Mouse (Mus musculus): ENCODE measurements around the gene Ppfia4.

DNA sequence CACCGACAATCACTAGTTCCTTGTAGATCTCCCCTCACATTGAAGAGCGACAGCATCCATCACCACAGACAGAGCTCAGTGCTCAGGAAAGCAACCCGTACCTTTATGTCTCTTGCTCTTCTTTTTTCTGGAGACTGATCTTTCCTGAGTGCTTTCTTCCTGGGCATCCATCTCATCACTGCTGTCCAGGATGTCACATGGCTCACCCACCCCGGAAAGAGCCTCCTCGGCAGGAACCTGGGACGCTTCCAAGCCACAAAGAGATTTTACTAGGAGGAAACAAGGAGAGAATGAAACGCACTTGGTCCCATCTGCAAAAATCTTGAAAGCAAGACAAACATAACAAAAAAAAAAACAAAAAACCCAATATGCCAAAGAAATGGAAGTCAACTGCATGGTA lies 27.9 kb upstream of the Ppfia4 start:
- TF ChIP-seq EP300 (IDR thresholded peaks at IDR 0.05; ENCODE audit: low read length) (no peak), MAX (IDR thresholded peaks at IDR 0.05; ENCODE audit: low read length) (no peak), ZNF384 (IDR thresholded peaks at IDR 0.05; ENCODE audit: low read depth, low read length) (no peak), CTCF (conservative IDR thresholded peaks at IDR 0.05 in 1 of 2, IDR thresholded peaks at IDR 0.05 in 1 of 2; ENCODE audit: low read depth in 2 of 2, low read length in 2 of 2) (no peak), HCFC1 (IDR thresholded peaks at IDR 0.05; ENCODE audit: low read depth, low read length) (no peak), RAD21 (IDR thresholded peaks at IDR 0.05; ENCODE audit: low read depth, low read length) (no peak), POLR2A (IDR thresholded peaks at IDR 0.05; ENCODE audit: low read depth, low read length) (no peak), POLR2AphosphoS2 (IDR thresholded peaks at IDR 0.05; ENCODE audit: low read depth, low read length) (no peak), E2F4 (IDR thresholded peaks at IDR 0.05; ENCODE audit: insufficient replicate concordance, low read depth, low read length) (no peak), MEF2A (IDR thresholded peaks at IDR 0.05; ENCODE audit: borderline replicate concordance, low read depth, low read length) (no peak)

All from CH12.LX (cell line).